Mouse (Mus musculus) gastrocnemius, adult 2 months (tissue): ENCODE measurements around the gene Etv6. TPM values are rescaled to one million over a fixed set of nuclear protein-coding genes. Genes with fewer than 3 reads are reported as not detected.

Source experiments
- DNase-seq: peaks from one replicate; pipeline ENCODE4 v3.0.0; 2022
- H3K27ac ChIP-seq: fragments of 200-600 bp; 2 replicates; pipeline ENCODE4 v1.8.1; 2022; ENCODE audit warnings: mild to moderate bottlenecking
- H3K4me3 ChIP-seq: fragments of 200-600 bp; 2 replicates; pipeline ENCODE4 v1.8.1; 2022; ENCODE audit warnings: mild to moderate bottlenecking, moderate library complexity
- CTCF ChIP-seq: fragments of 200-600 bp; IDR thresholded peaks from 2 replicates; pipeline ENCODE4 v1.8.1; 2022; ENCODE audit warnings: antibody characterized with exemption, mild to moderate bottlenecking, moderate library complexity
- intact Hi-C: fragments of 180-260 bp; cut with DNase I; formaldehyde crosslinking; loops from one replicate; pipeline ENCODE4 v1.15.1; 2025
- total RNA-seq, 2 experiments: library from RNA; stranded (reverse); gene quantifications; 2 replicates each; pipeline ENCODE4 v1.2.3; 2021

Gene Etv6
- total RNA-seq, 2 experiments from 2014 or later, result 6.7 to 10.8 TPM

DNA sequence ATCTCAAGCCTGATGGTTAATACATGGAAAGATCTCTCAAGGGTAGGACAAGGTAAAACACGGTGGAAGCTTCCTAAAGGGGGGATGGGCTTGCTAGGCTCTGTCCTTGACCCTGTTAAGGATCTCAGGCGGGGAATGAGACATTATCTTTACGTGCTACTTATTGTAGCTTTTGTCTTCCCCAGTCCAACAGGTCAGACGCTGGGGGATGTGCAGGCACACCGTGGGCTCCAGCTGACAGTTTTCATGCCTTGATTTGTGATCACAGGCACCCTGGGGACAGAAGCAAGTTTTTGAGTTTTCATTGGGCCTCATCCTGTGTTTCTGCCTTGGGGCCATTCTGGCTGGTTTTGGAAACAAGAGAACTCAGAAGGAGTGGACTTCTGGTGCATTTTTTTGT, 10.6 kb downstream of the Etv6 start:
- Histone ChIP-seq H3K4me3 (no peak overlapping the region), H3K27ac (no peak overlapping the region)
- DNase-seq, result no peak
- intact Hi-C loops, result no loop called here
- TF ChIP-seq CTCF, result no peak

GRCm38 (mm10) chr6:134047249-134047648, 11.7 kb downstream of the Etv6 start:
- intact Hi-C loops, result no loop called here
- Histone ChIP-seq H3K27ac (no peak overlapping the region), H3K4me3 (no peak overlapping the region)
- DNase-seq, result no peak
- no peak for TF ChIP-seq CTCF

GRCm38 (mm10) chr6:134047974-134048373, 12.5 kb downstream of the Etv6 start:
- DNase-seq, result no peak
- intact Hi-C loops, result no loop called here
- Histone ChIP-seq H3K27ac (no peak overlapping the region), H3K4me3 (no peak overlapping the region)
- TF ChIP-seq CTCF, result no peak

- intact Hi-C loops, result no loop called here
- no peak for DNase-seq
- H3K4me3 ChIP-seq, result no peak overlapping the region
- no peak for TF ChIP-seq CTCF
- H3K27ac ChIP-seq, result no peak overlapping the region
These were observed 13.5 kb downstream of the Etv6 start for GRCm38 (mm10) chr6:134048965-134049364.

- H3K4me3 ChIP-seq, result peak overlapping the region; percentile 45
- TF ChIP-seq CTCF, result no peak
- DNase-seq, result no peak
- intact Hi-C loops, result no loop called here
- H3K27ac ChIP-seq, result no peak overlapping the region
These were observed 15.0 kb downstream of the Etv6 start for GRCm38 (mm10) chr6:134050466-134050865.

GRCm38 (mm10) chr6:134051950-134052349, 16.4 kb downstream of the Etv6 start:
- TF ChIP-seq CTCF, result no peak
- H3K27ac ChIP-seq, result no peak overlapping the region
- no peak overlapping the region for H3K4me3 ChIP-seq
- no peak for DNase-seq
- intact Hi-C loops, result no loop called here

GRCm38 (mm10) chr6:134053146-134053545, 17.6 kb downstream of the Etv6 start:
- intact Hi-C loops, result no loop called here
- TF ChIP-seq CTCF, result no peak
- no peak overlapping the region for H3K27ac ChIP-seq
- H3K4me3 ChIP-seq, result no peak overlapping the region
- no peak for DNase-seq

- TF ChIP-seq CTCF, result no peak
- no peak for DNase-seq
- intact Hi-C loops, result no loop called here
- Histone ChIP-seq H3K4me3 (no peak overlapping the region), H3K27ac (no peak overlapping the region)
These were observed 18.1 kb downstream of the Etv6 start for GRCm38 (mm10) chr6:134053566-134053965.

- no peak overlapping the region for H3K4me3 ChIP-seq
- TF ChIP-seq CTCF, result no peak
- intact Hi-C loops, result no loop called here
- no peak overlapping the region for H3K27ac ChIP-seq
- no peak for DNase-seq
These were observed 20.1 kb downstream of the Etv6 start for GRCm38 (mm10) chr6:134055588-134055987.

- no peak for DNase-seq
- no peak for TF ChIP-seq CTCF
- Histone ChIP-seq H3K27ac (no peak overlapping the region), H3K4me3 (no peak overlapping the region)
- intact Hi-C loops, result no loop called here
These were observed 23.0 kb downstream of the Etv6 start for GRCm38 (mm10) chr6:134058451-134058850.

DNA sequence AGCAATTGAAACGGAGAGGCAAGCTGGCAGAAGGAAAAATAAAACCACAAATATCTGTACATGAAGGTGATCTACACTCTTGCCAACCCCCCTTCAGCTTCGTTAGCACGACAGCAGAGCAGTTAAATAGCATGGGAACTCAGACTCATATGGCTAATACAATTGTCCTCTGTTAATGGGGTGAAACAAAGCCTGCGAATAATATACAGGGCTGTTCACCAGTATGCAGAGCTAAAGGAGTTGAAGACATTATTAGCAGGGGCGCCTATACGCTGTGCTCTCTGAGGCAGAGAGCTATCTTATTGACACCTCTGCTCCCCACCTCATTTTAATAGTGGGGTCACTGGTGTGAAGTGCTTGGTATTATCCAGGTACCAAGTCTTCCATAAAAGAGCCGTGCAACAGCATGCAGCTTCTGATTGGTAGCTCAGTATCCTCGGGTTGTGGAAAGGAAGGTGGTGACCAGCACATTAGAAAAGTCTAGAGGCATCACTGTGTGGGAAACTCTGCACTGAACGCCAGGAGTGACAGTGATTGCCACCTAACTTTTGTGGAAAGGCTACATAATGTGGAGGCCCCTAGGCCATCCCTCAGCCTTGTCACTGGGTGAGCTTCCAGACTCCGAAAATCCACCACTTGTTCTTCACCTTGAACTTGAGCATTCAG, 23.5 kb downstream of the Etv6 start:
- DNase-seq, result no peak
- intact Hi-C loops, result no loop called here
- no peak for TF ChIP-seq CTCF
- H3K27ac ChIP-seq, result no peak overlapping the region
- H3K4me3 ChIP-seq, result no peak overlapping the region

DNA sequence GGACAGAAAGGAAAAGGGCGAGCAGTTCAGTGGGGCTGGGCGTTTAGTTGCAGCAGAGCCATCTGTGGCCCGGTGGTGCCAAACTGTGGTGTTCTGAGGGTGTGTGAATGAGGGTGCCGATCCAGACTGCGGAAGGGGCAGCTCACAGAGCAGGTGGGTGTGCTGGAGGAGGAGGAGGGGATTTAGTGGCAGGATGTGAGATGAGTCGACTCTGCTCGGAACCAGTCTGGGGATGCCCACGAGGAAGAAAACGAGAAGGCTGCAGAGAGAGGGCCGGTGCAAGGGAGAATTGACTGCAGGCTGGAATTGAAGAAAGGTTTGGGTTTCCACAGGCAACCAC, 24.0 kb downstream of the Etv6 start:
- no peak for TF ChIP-seq CTCF
- DNase-seq, result no peak
- H3K27ac ChIP-seq, result no peak overlapping the region
- no peak overlapping the region for H3K4me3 ChIP-seq
- intact Hi-C loops, result no loop called here

DNA sequence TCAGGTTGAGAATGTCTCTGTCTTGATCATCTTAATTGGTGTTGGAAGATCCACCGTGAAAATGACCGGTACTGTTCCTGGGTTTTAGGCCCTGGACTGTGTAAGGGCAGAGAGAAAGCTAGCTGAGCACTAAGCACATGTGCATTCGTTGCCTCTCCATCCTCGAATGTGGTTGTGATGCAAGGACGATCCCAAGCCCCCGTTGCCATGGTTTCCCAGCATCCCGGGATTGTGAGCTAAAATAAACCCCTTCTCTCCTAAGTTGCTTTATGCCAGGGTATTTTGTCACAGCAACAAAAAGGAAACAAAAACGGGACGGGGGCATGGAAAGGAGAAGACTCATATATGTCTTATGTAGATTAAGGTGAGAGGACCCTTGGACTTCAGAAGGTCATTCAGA, 24.5 kb downstream of the Etv6 start:
- H3K27ac ChIP-seq, result no peak overlapping the region
- no peak for TF ChIP-seq CTCF
- intact Hi-C loops, result no loop called here
- no peak overlapping the region for H3K4me3 ChIP-seq
- no peak for DNase-seq

GRCm38 (mm10) chr6:134060811-134061210, 25.3 kb downstream of the Etv6 start:
- intact Hi-C loops, result no loop called here
- Histone ChIP-seq H3K4me3 (no peak overlapping the region), H3K27ac (peak overlapping the region; percentile 20; the same call in 1 of the 2 replicates)
- DNase-seq, result no peak
- TF ChIP-seq CTCF, result no peak
